ENCODE assay signal across 21 mouse cellular contexts in genomic region chr6:98933135-98933724, GRCm38 (mm10).
DNase-seq lines count a peak whose midpoint lies in the region; ATAC-seq and TF ChIP-seq lines count a peak whose summit lies in the region.
"Had no signal": no experiment of that assay in that cellular context is flagged by ENCODE, and none has a peak within 500 bp of the region (broad histone marks: within the 10 kb centered on the region; RNA-seq: fewer than 3 reads in every experiment).

No protein-coding gene starts in this region.

- no peak overlapping the region for H3K4me2 ChIP-seq in heart, embryonic 11.5 days
- H3K4me2 ChIP-seq in midbrain, embryonic 16.5 days (ENCODE audit: low read length): no peak overlapping the region
- no peak overlapping the region for H3K4me2 ChIP-seq in midbrain, postnatal 0 days (ENCODE audit: low read depth, low read length, poor library complexity, severe bottlenecking)
- H3K4me2 ChIP-seq in neural tube, embryonic 14.5 days (ENCODE audit: low read depth, low read length): no peak overlapping the region
- H3K4me2 ChIP-seq: embryonic facial prominence, embryonic 12.5 days; heart, embryonic 13.5 days; hindbrain, embryonic 15.5 days had no signal

- no peak overlapping the region for H3K27ac ChIP-seq in heart, embryonic 11.5 days (ENCODE audit: low read depth, low read length)
- H3K27ac ChIP-seq in midbrain, embryonic 16.5 days (ENCODE audit: low read length): no peak overlapping the region
- no peak overlapping the region for H3K27ac ChIP-seq in midbrain, postnatal 0 days (ENCODE audit: low read depth, low read length)
- H3K27ac ChIP-seq in limb, embryonic 10.5 days: no peak overlapping the region
- H3K27ac ChIP-seq in neural tube, embryonic 14.5 days (ENCODE audit: low read depth, low read length): no peak overlapping the region
- H3K27ac ChIP-seq: embryonic facial prominence, embryonic 12.5 days; gastrocnemius, adult 2 months; heart, embryonic 13.5 days; hindbrain, embryonic 15.5 days had no signal

- no peak overlapping the region for H3K4me3 ChIP-seq in heart, embryonic 11.5 days (ENCODE audit: low read depth, low read length)
- no peak overlapping the region for H3K4me3 ChIP-seq in midbrain, embryonic 16.5 days (ENCODE audit: low read depth, low read length)
- no peak overlapping the region for H3K4me3 ChIP-seq in midbrain, postnatal 0 days (ENCODE audit: low read depth, low read length)
- no peak overlapping the region for H3K4me3 ChIP-seq in limb, embryonic 10.5 days
- no peak overlapping the region for H3K4me3 ChIP-seq in neural tube, embryonic 14.5 days (ENCODE audit: low read depth, low read length)
- H3K4me3 ChIP-seq: embryonic facial prominence, embryonic 12.5 days; erythroblast, embryonic 14.5 days; gastrocnemius, adult 2 months; heart, embryonic 13.5 days; hindbrain, embryonic 15.5 days had no signal

- no peak overlapping the region for H3K9ac ChIP-seq in heart, embryonic 11.5 days (ENCODE audit: low read depth, low read length)
- 0 out of 2 replicates have a peak overlapping the region, but pooled peaks have one; percentile 21 for H3K9ac ChIP-seq in midbrain, embryonic 16.5 days (ENCODE audit: low read depth, low read length)
- H3K9ac ChIP-seq in midbrain, postnatal 0 days (replicated peaks; ENCODE audit: low read length, poor library complexity, severe bottlenecking): no peak overlapping the region
- H3K9ac ChIP-seq in neural tube, embryonic 14.5 days (replicated peaks; ENCODE audit: low read depth, low read length): no peak overlapping the region
- H3K9ac ChIP-seq: embryonic facial prominence, embryonic 12.5 days; forebrain, postnatal 0 days; heart, embryonic 13.5 days; hindbrain, embryonic 15.5 days; liver, postnatal 0 days had no signal

- peak; percentile 79 for DNase-seq in heart, adult 11 months
- no peak for DNase-seq in midbrain, postnatal 0 days (ENCODE audit: low spot score)
- peak; percentile 37 for DNase-seq in limb, embryonic 10.5 days (ENCODE audit: low spot score)
- DNase-seq in adrenal gland, adult 18-20 months (ENCODE audit: low spot score in 2 of 2): no peak
- DNase-seq: B cell, adult 2 months; cerebellum, adult 8-10 months; forebrain, postnatal 0 days; gastrocnemius, adult 2 months; kidney, adult 8-10 months; liver, postnatal 0 days; lung, postnatal 10 days; right cerebral cortex, postnatal 14 days; thymus, adult 2 months had no signal

- no peaks in the 10 kb centered on the region for H3K27me3 ChIP-seq in heart, embryonic 11.5 days (ENCODE audit: control insufficient read depth, insufficient read depth, low read length)
- H3K27me3 ChIP-seq in midbrain, embryonic 16.5 days (ENCODE audit: control insufficient read depth, insufficient read depth, low read depth, low read length): no peaks in the 10 kb centered on the region
- H3K27me3 ChIP-seq in midbrain, postnatal 0 days (ENCODE audit: insufficient read depth, low read length): no peaks in the 10 kb centered on the region
- peaks cover 14% of the 10 kb centered on the region; the same call in 1 of the 2 replicates for H3K27me3 ChIP-seq in limb, embryonic 10.5 days (ENCODE audit: low read depth, poor library complexity, severe bottlenecking)
- no peaks in the 10 kb centered on the region for H3K27me3 ChIP-seq in neural tube, embryonic 14.5 days (ENCODE audit: control insufficient read depth, insufficient read depth, low read length)
- H3K27me3 ChIP-seq: embryonic facial prominence, embryonic 12.5 days; heart, embryonic 13.5 days had no signal

- ATAC-seq in heart, embryonic 11.5 days (replicated peaks; ENCODE audit: insufficient number of reproducible peaks, low FRiP score, low TSS enrichment): no peak
- ATAC-seq in midbrain, embryonic 16.5 days: no peak
- ATAC-seq in midbrain, postnatal 0 days (ENCODE audit: low FRiP score): no peak
- ATAC-seq in neural tube, embryonic 14.5 days (ENCODE audit: low read depth): peak; percentile 47; the same call in 1 of the 2 replicates
- ATAC-seq in megakaryocyte, adult 5-6 weeks (ENCODE audit: poor library complexity, severe bottlenecking): no peak
- ATAC-seq: forebrain, postnatal 0 days; liver, postnatal 0 days had no signal

- H3K4me1 ChIP-seq in heart, embryonic 11.5 days (ENCODE audit: control insufficient read depth, insufficient read depth, low read length): no peaks in the 10 kb centered on the region
- H3K4me1 ChIP-seq in midbrain, embryonic 16.5 days (ENCODE audit: control insufficient read depth, insufficient read depth, low read length): 0 out of 2 replicates have a peak, but pooled peaks cover 2% of the 10 kb centered on the region
- H3K4me1 ChIP-seq in midbrain, postnatal 0 days (ENCODE audit: insufficient read depth, low read length): 0 out of 2 replicates have a peak, but pooled peaks cover 2% of the 10 kb centered on the region
- peaks cover 17% of the 10 kb centered on the region for H3K4me1 ChIP-seq in limb, embryonic 10.5 days
- peaks cover 14% of the 10 kb centered on the region; the same call in 1 of the 2 replicates for H3K4me1 ChIP-seq in neural tube, embryonic 14.5 days (ENCODE audit: control insufficient read depth, insufficient read depth, low read length)
- H3K4me1 ChIP-seq: embryonic facial prominence, embryonic 12.5 days; heart, embryonic 13.5 days had no signal

- WGBS in heart, embryonic 11.5 days (ENCODE audit: insufficient replicate concordance): 91% methylated on average over 18 of the region's 18 CpGs
- 67% methylated on average over 18 of the region's 18 CpGs for WGBS in midbrain, embryonic 16.5 days
- WGBS in midbrain, postnatal 0 days: 75% methylated on average over 18 of the region's 18 CpGs
- 78% methylated on average over 18 of the region's 18 CpGs for WGBS in limb, embryonic 10.5 days
- WGBS in neural tube, embryonic 14.5 days: 22% methylated on average over 18 of the region's 18 CpGs

- no peak for TF ChIP-seq CTCF in midbrain, postnatal 0 days (IDR thresholded peaks at IDR 0.05)

- H3K9me3 ChIP-seq in heart, embryonic 11.5 days (replicated peaks; ENCODE audit: control insufficient read depth, low read length): no peaks in the 10 kb centered on the region
- no peaks in the 10 kb centered on the region for H3K9me3 ChIP-seq in midbrain, embryonic 16.5 days (replicated peaks; ENCODE audit: control insufficient read depth, low read length, poor library complexity, severe bottlenecking)
- no peaks in the 10 kb centered on the region for H3K9me3 ChIP-seq in midbrain, postnatal 0 days (ENCODE audit: low read length)
- no peaks in the 10 kb centered on the region for H3K9me3 ChIP-seq in limb, embryonic 10.5 days (replicated peaks)
- H3K9me3 ChIP-seq in neural tube, embryonic 14.5 days (ENCODE audit: control insufficient read depth, low read length): no peaks in the 10 kb centered on the region
- H3K9me3 ChIP-seq: embryonic facial prominence, embryonic 12.5 days; heart, embryonic 13.5 days; hindbrain, embryonic 15.5 days had no signal

- H3K36me3 ChIP-seq in heart, embryonic 11.5 days (ENCODE audit: control insufficient read depth, insufficient read depth, low read length): peaks cover 11% of the 10 kb centered on the region
- H3K36me3 ChIP-seq in midbrain, embryonic 16.5 days (ENCODE audit: control insufficient read depth, insufficient read depth, low read length): 0 out of 2 replicates have a peak, but pooled peaks cover 2% of the 10 kb centered on the region
- peaks cover 8% of the 10 kb centered on the region; the same call in 1 of the 2 replicates for H3K36me3 ChIP-seq in midbrain, postnatal 0 days (ENCODE audit: insufficient read depth, low read length)
- H3K36me3 ChIP-seq in limb, embryonic 10.5 days: peaks cover 27% of the 10 kb centered on the region
- H3K36me3 ChIP-seq in neural tube, embryonic 14.5 days (ENCODE audit: control insufficient read depth, insufficient read depth, low read length): no peaks in the 10 kb centered on the region
- H3K36me3 ChIP-seq: hindbrain, embryonic 15.5 days had no signal

Comparison
In these comparisons a context has a peak if more than half of its experiments do, and no peak if none do; other contexts are left out.
1. DNase-seq: peak in heart, adult 11 months (single experiment) and limb, embryonic 10.5 days (single experiment); none in midbrain, postnatal 0 days (single experiment) and adrenal gland, adult 18-20 months (0 of 2).